Mouse (Mus musculus) right cerebral cortex, postnatal 10 days (tissue): Measurements from ENCODE around the gene Slc25a47.

Source experiments
- DNase-seq, 2 experiments: peaks; one replicate each; pipeline ENCODE4 v3.0.0; 2021; ENCODE audit warnings: low spot score in 2 of 2

The Slc25a47 gene

GRCm38 (mm10) chr12:108835840-108836409, at the start of gene Slc25a47, which contains the start of gene Slc25a29:
Slc25a47 (plus strand) TSS chr12:108836046.
Slc25a29 (minus strand) TSS chr12:108835883.
- DNase-seq, result peak; percentile 98

DNA sequence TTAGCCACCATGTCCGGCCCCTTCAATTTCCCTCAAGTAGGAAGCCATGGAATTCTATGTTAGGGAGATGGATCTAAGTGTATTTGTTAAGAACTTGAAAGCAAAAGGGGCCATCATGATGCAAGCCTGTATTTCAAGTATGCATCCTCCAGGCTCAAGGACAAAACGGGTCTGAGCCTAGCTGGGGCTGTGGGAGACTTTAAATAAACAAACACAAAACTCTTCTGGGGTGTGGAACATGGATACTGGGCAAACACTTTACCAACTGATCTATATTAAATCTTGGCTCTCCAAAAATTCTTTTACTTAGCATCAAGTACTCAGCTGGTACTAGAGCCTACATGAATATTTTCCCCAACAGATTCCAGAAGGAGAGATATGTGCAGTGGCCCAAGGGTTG, 48.5 kb upstream of the Slc25a47 start:
- DNase-seq, result no peak

GRCm38 (mm10) chr12:108792152-108792545, 43.7 kb upstream of the Slc25a47 start:
- peak; percentile 90 to 91 for DNase-seq

- peak; percentile 99 for DNase-seq
These were observed 43.0 kb upstream of the Slc25a47 start, which contains the start of gene Yy1 for GRCm38 (mm10) chr12:108792546-108793452. Yy1 (plus strand) TSS chr12:108792973.

DNA sequence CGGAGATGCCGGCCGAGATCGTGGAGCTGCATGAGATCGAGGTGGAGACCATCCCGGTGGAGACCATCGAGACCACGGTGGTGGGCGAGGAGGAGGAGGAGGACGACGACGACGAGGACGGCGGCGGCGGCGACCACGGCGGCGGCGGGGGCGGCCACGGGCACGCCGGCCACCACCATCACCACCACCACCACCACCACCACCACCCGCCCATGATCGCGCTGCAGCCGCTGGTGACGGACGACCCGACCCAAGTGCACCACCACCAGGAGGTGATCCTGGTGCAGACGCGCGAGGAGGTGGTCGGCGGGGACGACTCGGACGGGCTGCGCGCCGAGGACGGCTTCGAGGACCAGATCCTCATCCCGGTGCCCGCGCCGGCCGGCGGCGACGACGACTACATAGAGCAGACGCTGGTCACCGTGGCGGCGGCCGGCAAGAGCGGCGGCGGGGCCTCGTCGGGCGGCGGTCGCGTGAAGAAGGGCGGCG, 42.3 kb upstream of the Slc25a47 start:
- DNase-seq, result peak; percentile 53 to 69

DNA sequence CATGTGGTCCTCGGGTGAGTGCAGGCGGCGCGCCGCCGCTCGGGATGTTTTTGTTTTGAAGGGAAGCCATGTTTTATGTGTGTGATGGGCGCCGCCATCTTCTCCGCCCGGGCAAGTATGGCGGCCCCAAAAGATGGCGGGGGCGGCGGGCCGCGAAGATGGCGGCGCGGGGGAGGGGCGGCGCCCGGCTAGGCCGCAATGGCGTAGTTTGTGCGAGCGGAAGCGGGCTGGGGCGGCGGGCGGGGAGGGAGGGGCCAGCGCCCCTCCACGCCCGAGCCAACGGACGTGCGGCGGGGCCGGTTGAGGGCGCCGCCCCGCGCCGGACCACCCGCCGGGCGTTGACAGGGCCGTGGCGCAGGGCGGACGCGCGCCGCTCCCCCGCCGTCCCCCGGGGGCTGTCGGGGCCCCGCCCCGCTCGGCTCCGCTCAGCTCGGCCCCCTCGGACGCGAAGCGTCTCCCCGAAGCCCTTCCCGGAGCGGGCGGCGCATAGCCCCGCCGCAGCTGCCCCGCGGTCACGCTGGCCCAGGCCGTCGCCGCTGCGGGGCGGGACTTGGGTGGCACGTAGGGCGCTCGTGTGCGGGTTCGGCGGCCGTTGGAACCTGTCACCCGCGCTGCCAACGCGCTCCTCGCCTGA, 41.7 kb upstream of the Slc25a47 start:
- peak; percentile 87 for DNase-seq

DNA sequence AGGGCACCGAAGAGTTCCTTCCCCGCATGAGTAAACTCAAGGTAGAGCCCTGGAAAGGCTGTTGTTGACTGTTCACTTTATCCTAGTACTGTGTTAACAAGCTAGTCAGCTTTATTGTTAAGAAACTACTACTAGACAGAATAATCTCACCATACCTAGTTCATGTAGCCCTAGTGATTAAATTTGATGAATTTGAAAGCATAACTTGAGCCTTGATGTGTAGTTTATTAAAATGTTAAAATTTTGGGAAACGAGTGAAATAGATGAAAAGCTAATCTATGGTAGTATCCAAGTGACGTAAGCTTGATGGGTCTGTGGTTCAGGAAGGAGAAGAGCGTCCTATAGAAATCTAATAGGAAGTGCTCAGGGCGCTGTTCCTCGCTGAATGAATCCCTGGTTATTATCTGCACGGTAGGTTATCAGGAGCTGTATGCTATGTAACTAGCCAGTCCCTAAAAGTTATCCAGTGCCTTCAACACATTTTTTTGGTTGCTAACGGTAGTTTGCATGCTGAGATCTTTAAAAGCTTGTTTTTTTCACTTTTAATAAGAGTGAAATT, 40.8 kb upstream of the Slc25a47 start:
- no peak for DNase-seq

- no peak for DNase-seq
These were observed 34.2 kb upstream of the Slc25a47 start for GRCm38 (mm10) chr12:108801613-108802012.

DNA sequence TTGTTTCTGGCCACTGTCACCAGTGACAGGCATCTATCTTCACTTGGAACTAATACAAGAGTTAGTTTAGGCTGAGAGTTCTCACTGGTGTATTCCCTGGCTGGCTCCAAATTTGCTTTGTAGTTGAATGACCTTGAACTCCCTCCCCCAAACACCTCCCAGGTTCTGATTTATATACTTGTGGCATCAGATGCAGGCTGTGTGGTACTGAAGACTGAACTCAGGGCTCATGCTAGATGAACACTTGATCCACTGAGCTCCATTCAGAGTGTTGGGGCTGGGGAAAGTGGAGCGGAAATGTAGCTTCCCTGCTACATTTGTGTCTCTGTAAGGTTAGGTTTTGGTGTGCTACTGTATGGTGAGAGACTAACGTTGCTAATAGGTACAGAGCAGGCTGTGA, 31.5 kb upstream of the Slc25a47 start:
- no peak for DNase-seq

DNA sequence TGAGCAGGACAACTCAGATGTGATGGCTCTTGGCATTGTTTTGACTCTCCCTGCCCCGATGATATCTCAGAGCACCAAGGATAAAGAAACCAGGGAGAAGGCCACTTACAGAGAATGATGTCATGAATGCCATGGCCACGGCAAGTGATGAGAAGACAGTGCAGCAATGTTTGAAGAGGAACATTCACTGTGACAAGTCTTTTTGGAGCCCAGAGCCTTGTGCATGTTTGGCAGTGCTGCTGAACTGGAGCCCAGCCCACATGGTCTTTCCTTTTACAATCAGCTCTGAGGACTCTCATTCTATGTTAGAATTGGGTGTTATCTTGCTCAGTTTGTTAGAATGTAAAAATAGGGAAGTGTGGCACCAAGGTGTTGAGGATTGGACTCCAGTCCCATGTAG, 27.4 kb upstream of the Slc25a47 start:
- no peak for DNase-seq

DNA sequence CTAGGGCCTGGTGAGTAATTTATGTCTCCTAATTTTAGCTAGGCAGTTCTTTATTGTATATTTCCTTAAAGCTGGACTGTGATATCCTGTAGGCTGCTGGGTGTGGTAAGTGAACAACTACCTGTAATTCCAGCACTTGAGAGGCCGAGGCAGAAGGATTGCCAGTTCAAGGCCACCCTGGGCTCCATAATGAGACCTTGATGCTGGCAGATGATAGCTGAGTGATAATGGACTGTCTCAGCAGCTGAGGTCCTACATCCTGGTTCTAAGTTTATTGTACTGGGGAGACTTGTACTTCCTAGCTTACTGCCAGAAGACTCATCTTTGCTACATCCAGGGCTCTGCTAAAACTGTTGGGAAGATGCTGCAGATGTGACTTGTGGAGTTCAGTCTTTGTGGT, 26.1 kb upstream of the Slc25a47 start:
- no peak for DNase-seq

- no peak for DNase-seq
These were observed 25.5 kb upstream of the Slc25a47 start for GRCm38 (mm10) chr12:108810309-108810708.

- peak in 1 of 2 experiments; percentile 33 for DNase-seq
These were observed 24.7 kb upstream of the Slc25a47 start for GRCm38 (mm10) chr12:108811133-108811532.

GRCm38 (mm10) chr12:108812463-108812862, 23.4 kb upstream of the Slc25a47 start:
- no peak for DNase-seq

- DNase-seq, result no peak
These were observed 21.4 kb upstream of the Slc25a47 start for GRCm38 (mm10) chr12:108814470-108814869.

- DNase-seq, result no peak
These were observed 19.3 kb upstream of the Slc25a47 start for GRCm38 (mm10) chr12:108816569-108816968.

DNA sequence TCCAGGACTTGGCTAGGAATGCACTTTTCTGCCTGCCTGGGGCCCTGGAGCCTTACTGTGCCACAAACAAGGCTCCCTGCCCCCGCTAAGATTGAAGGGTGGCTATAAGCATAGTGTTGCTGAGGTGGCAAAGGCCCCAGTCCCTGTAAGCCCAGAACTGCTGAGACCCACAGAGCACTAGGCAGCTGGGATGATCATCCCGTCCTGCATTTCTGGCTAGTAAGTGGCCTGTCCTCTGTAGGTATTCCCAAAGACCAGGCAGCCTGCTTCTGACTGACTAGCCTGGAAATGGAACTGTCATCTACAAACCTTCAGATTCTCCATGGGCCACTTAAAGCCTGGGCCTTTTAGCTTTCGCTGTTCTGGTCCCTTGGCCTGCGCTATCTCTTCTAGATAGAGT, 15.4 kb upstream of the Slc25a47 start:
- no peak for DNase-seq

DNA sequence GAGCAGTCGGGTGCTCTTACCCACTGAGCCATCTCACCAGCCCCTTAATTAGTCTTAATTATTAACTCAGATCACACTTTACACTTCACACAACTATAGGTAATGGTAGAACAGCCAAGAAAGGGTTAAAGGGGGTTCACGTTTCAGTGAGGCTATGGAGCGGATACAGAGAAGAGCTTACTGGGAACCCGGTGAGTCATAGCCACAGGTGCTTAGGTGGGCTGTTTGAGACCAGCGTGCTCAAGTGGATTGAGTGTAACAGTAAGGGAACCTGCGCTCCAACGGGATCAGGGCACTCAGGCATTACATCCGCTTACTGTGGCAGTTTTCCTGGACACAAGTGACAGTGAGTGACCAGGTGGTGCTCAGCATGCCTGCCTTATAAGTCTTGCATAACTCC, 12.8 kb upstream of the Slc25a47 start:
- no peak for DNase-seq

DNA sequence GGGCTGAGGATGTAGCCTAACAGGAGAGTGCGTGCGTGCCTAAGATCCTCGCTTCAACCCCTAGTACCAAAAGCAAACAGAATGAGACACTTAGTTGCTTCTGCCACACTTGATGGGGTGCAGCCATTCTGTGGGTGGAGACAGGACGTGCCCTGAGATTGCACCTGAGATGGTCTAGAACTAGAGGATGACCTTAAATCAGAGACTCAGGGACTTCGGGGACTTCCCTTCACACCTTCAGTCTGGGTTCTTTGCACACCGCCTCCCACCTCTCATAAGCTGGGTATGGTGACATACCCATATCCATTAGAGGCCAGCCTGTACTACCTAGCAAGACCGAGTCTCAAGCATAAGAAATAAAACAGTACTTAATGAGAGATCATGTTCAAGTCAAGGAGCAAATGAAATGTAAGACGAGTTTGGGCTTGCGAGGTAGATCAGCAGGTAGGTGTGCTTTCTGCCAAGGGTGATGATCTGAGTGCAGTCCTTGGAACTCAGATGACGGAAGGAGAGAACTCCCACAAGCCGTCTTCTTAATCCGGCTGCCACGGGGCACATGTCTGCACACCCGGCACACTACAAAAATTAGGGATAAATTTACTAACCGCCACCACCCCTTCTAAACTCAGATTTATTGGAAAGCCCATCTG, 11.5 kb upstream of the Slc25a47 start:
- no peak for DNase-seq

DNA sequence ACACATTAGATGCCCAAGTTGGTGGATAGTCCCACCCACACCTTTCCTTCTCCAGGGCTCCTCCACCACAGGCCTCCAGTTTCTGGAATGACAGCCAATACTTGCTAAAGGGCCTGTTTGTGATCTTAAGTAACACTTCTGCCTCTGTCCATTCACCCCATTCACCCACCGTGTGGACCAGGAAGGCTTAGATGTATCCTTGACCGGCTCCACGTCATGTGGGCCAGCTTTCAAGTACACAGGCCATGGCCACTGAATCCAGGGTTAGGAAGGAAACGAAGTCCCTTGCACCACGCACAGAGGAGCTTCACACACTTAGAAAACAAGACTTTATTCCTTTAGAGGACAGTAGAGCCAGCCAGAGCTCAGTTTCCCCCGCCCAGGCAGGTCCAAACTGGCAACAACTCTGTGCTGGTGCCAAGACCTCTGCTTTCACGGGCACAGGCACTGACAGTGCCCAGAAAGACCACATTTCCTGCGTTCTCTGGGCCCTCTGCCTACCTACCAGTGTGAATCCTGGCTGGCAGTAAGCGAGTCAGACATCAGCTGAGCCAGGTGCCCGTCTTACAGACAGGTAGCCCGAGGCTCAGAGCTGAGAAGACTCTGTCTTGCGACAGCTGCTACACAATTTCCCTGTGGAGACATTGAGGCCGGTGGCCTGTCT, 10.2 kb upstream of the Slc25a47 start:
- no peak for DNase-seq
